Mouse (Mus musculus) MEL (cell line): ENCODE results near the gene Hoxa3. TPM values are rescaled to one million over a fixed set of nuclear protein-coding genes. Genes with fewer than 3 reads are reported as not detected.

Source experiments
- DNase-seq: peaks from one replicate; pipeline ENCODE4 v3.0.0; 2011; ENCODE audit warnings: low read depth, low spot score
- H3K27ac ChIP-seq: 2 replicates; pipeline ENCODE4 v1.5.1; 2012; ENCODE audit warnings: low read depth, mild to moderate bottlenecking, control low read depth, low read length, moderate library complexity; ENCODE audit not compliant: control insufficient read depth
- H3K27me3 ChIP-seq, 2 experiments: fragments of 150-350 bp in 1 of 2; sonication (generic) in 1 of 2; 2 replicates each; pipeline ENCODE4 v1.6.1; 2012; ENCODE audit warnings: low read length in 2 of 2, mild to moderate bottlenecking in 2 of 2, improper control_type of control experiment in 1 of 2, moderate library complexity in 1 of 2; ENCODE audit not compliant: insufficient read depth in 2 of 2, control insufficient read depth in 1 of 2
- H3K36me3 ChIP-seq, 2 experiments: 2 replicates each; pipeline ENCODE4 v1.6.1; 2012 to 2014; ENCODE audit warnings: low read length in 2 of 2, improper control_type of control experiment in 1 of 2, inconsistent platforms in 1 of 2, mild to moderate bottlenecking in 1 of 2; ENCODE audit not compliant: insufficient read depth in 2 of 2, control insufficient read depth in 1 of 2
- H3K4me1 ChIP-seq, 2 experiments: fragments of 150-350 bp in 1 of 2; sonication (generic) in 1 of 2; 2 replicates each; pipeline ENCODE4 v1.6.1; 2012; ENCODE audit warnings: low read length in 2 of 2, improper control_type of control experiment in 1 of 2, mild to moderate bottlenecking in 1 of 2; ENCODE audit not compliant: insufficient read depth in 2 of 2, control insufficient read depth in 1 of 2
- H3K4me3 ChIP-seq, 2 experiments: fragments of 150-350 bp in 1 of 2; sonication (generic) in 1 of 2; 2 replicates each; pipeline ENCODE4 v1.5.1; 2012; ENCODE audit warnings: low read depth in 2 of 2, low read length in 2 of 2, mild to moderate bottlenecking in 2 of 2, moderate library complexity in 2 of 2, control low read depth in 1 of 2, improper control_type of control experiment in 1 of 2; ENCODE audit not compliant: control insufficient read depth in 1 of 2, insufficient read depth in 1 of 2
- H3K79me2 ChIP-seq: 2 replicates; pipeline ENCODE4 v1.6.1; 2012; ENCODE audit warnings: mild to moderate bottlenecking, low read length, moderate library complexity; ENCODE audit not compliant: control insufficient read depth, poor library complexity, insufficient read depth
- H3K9ac ChIP-seq: 2 replicates; pipeline ENCODE4 v1.6.1; 2012; ENCODE audit warnings: low read depth, mild to moderate bottlenecking, control low read depth, low read length, moderate library complexity; ENCODE audit not compliant: control insufficient read depth, poor library complexity, severe bottlenecking
- H3K9me3 ChIP-seq: fragments of 150-350 bp; sonication (generic); replicated peaks from 2 replicates; pipeline ENCODE4 v1.6.1; 2012; ENCODE audit warnings: mild to moderate bottlenecking, low read length, improper control_type of control experiment, moderate library complexity; ENCODE audit not compliant: insufficient read depth
- CHD2 ChIP-seq: IDR thresholded peaks from 2 replicates; pipeline ENCODE4 v1.6.1; 2011; ENCODE audit warnings: low read length, improper control_type of control experiment
- CTCF ChIP-seq, 3 experiments: IDR thresholded peaks in 2 of 3; conservative IDR thresholded peaks in 1 of 3; 2 replicates each; pipeline ENCODE4 v1.5.1; 2011 to 2012; ENCODE audit warnings: low read length in 3 of 3, low read depth in 2 of 3, mild to moderate bottlenecking in 2 of 3, improper control_type of control experiment in 1 of 3, inconsistent platforms in 1 of 3, mixed read lengths in 1 of 3, moderate library complexity in 1 of 3; ENCODE audit not compliant: control insufficient read depth in 1 of 3, insufficient read depth in 1 of 3, poor library complexity in 1 of 3, severe bottlenecking in 1 of 3
- E2F4 ChIP-seq: IDR thresholded peaks from 2 replicates; pipeline ENCODE4 v1.6.1; 2011; ENCODE audit warnings: low read depth, low read length, improper control_type of control experiment, borderline replicate concordance
- ELF1 ChIP-seq: IDR thresholded peaks from 2 replicates; pipeline ENCODE4 v1.6.1; 2014; ENCODE audit warnings: low read depth, mild to moderate bottlenecking, inconsistent platforms, low read length, improper control_type of control experiment, moderate library complexity
- GABPA ChIP-seq: IDR thresholded peaks from 2 replicates; pipeline ENCODE4 v1.6.1; 2012; ENCODE audit warnings: low read depth, mild to moderate bottlenecking, inconsistent platforms, low read length, improper control_type of control experiment, moderate library complexity
- GATA1 ChIP-seq: IDR thresholded peaks from 2 replicates; pipeline ENCODE4 v1.6.1; 2011; ENCODE audit warnings: low read depth, low read length, improper control_type of control experiment
- HCFC1 ChIP-seq: IDR thresholded peaks from 2 replicates; pipeline ENCODE4 v1.6.1; 2012; ENCODE audit warnings: low read depth, mild to moderate bottlenecking, inconsistent platforms, low read length, improper control_type of control experiment, moderate library complexity
- JUND ChIP-seq: IDR thresholded peaks from 2 replicates; pipeline ENCODE4 v1.6.1; 2011; ENCODE audit warnings: low read depth, mild to moderate bottlenecking, improper control_type of control experiment, low read length
- KAT2A ChIP-seq: conservative IDR thresholded peaks from 2 replicates; pipeline ENCODE4 v1.6.1; 2012; ENCODE audit warnings: low read depth, low read length, improper control_type of control experiment, inconsistent platforms
- MAFK ChIP-seq: IDR thresholded peaks from 2 replicates; pipeline ENCODE4 v1.6.1; 2011; ENCODE audit warnings: low read depth, mild to moderate bottlenecking, low read length, improper control_type of control experiment, borderline replicate concordance
- MYB ChIP-seq: IDR thresholded peaks from 2 replicates; pipeline ENCODE4 v1.6.1; 2011; ENCODE audit warnings: mild to moderate bottlenecking, low read depth, low read length, improper control_type of control experiment
- MYC ChIP-seq: IDR thresholded peaks from 2 replicates; pipeline ENCODE4 v1.6.1; 2011; ENCODE audit warnings: low read depth, mild to moderate bottlenecking, low read length, improper control_type of control experiment, moderate library complexity
- NELFE ChIP-seq: IDR thresholded peaks from 2 replicates; pipeline ENCODE4 v1.6.1; 2011; ENCODE audit warnings: low read depth, low read length, improper control_type of control experiment
- POLR2A ChIP-seq, 2 experiments: IDR thresholded peaks; 2 replicates each; pipeline ENCODE4 v1.6.1; 2011 to 2012; ENCODE audit warnings: low read length in 2 of 2, mild to moderate bottlenecking in 2 of 2, control low read depth in 1 of 2, improper control_type of control experiment in 1 of 2, low read depth in 1 of 2, moderate library complexity in 1 of 2; ENCODE audit not compliant: control insufficient read depth in 1 of 2, insufficient read depth in 1 of 2, poor library complexity in 1 of 2
- POLR2AphosphoS2 ChIP-seq: IDR thresholded peaks from 2 replicates; pipeline ENCODE4 v1.6.1; 2011; ENCODE audit warnings: low read length, improper control_type of control experiment
- POLR2AphosphoS5 ChIP-seq: IDR thresholded peaks from 2 replicates; pipeline ENCODE4 v1.6.1; 2012; ENCODE audit warnings: low read depth, borderline replicate concordance, mild to moderate bottlenecking, inconsistent platforms, low read length, moderate library complexity, mixed read lengths
- RAD21 ChIP-seq: IDR thresholded peaks from 2 replicates; pipeline ENCODE4 v1.6.1; 2011; ENCODE audit warnings: mild to moderate bottlenecking, low read depth, low read length, improper control_type of control experiment
- RCOR1 ChIP-seq: IDR thresholded peaks from 2 replicates; pipeline ENCODE4 v1.6.1; 2012; ENCODE audit warnings: low read depth, mild to moderate bottlenecking, inconsistent platforms, low read length, improper control_type of control experiment
- TBP ChIP-seq: IDR thresholded peaks from 2 replicates; pipeline ENCODE4 v1.8.0; 2011; ENCODE audit warnings: low read depth, low read length, improper control_type of control experiment
- TCF12 ChIP-seq: IDR thresholded peaks from 2 replicates; pipeline ENCODE4 v1.6.1; 2014; ENCODE audit warnings: low read depth, mild to moderate bottlenecking, inconsistent platforms, low read length, improper control_type of control experiment, moderate library complexity
- UBTF ChIP-seq: IDR thresholded peaks from 2 replicates; pipeline ENCODE4 v1.6.1; 2012; ENCODE audit warnings: low read depth, mild to moderate bottlenecking, inconsistent platforms, low read length, improper control_type of control experiment, moderate library complexity, borderline replicate concordance; ENCODE audit not compliant: insufficient read depth
- ZC3H11A ChIP-seq: IDR thresholded peaks from 2 replicates; pipeline ENCODE4 v1.6.1; 2012; ENCODE audit warnings: low read depth, mild to moderate bottlenecking, inconsistent platforms, low read length, improper control_type of control experiment
- ZKSCAN1 ChIP-seq: IDR thresholded peaks from 2 replicates; pipeline ENCODE4 v1.6.1; 2012; ENCODE audit warnings: low read depth, mild to moderate bottlenecking, inconsistent platforms, low read length, improper control_type of control experiment, moderate library complexity
- ZMIZ1 ChIP-seq: IDR thresholded peaks from 2 replicates; pipeline ENCODE4 v1.6.1; 2012; ENCODE audit warnings: low read depth, mild to moderate bottlenecking, inconsistent platforms, low read length, improper control_type of control experiment, moderate library complexity
- polyA plus RNA-seq, 2 experiments: library from polyadenylated mRNA; stranded (reverse) in 1 of 2; unstranded in 1 of 2; fragments of >175 nt in 1 of 2; fragments of >200 nt in 1 of 2; gene quantifications; 2 replicates each; pipeline versions ENCODE4 v1.2.1 to v1.2.4; 2012; ENCODE audit warnings: low replicate concordance in 2 of 2, low read depth in 1 of 2; ENCODE audit not compliant: insufficient read length in 2 of 2, insufficient read depth in 1 of 2, missing spikeins in 1 of 2
- total RNA-seq: library from RNA; depleted of rRNA; stranded (reverse); fragments of 300-350 nt; gene quantifications from 2 replicates; pipeline ENCODE4 v1.2.3, GENCODE M21; 2012

Hoxa3 gene
- total and polyA plus RNA-seq, 3 experiments: not detected

GRCm38 (mm10) chr6:52165441-52166370 is 47.4 kb downstream of the Hoxa3 start:
- no peak overlapping the region for H3K4me3 ChIP-seq
- no peak for TF ChIP-seq GATA1
- no peak for TF ChIP-seq KAT2A
- TF ChIP-seq POLR2AphosphoS5: no peak
- no peak for TF ChIP-seq MAFK
- no peak for TF ChIP-seq JUND
- TF ChIP-seq E2F4: no peak
- no peak for TF ChIP-seq TBP
- no peak for TF ChIP-seq MYB
- no peak for TF ChIP-seq ZMIZ1
- no peak for TF ChIP-seq GABPA
- TF ChIP-seq ELF1: no peak
- TF ChIP-seq NELFE: no peak
- TF ChIP-seq CHD2: no peak
- no peak for TF ChIP-seq POLR2AphosphoS2
- TF ChIP-seq UBTF: no peak
- TF ChIP-seq, all 39 proteins: peak for 0
- no peak for DNase-seq
- Histone ChIP-seq H3K79me2 (no peaks in the 10 kb centered on the region), H3K27me3 (no peaks in the 10 kb centered on the region), H3K9me3 (no peaks in the 10 kb centered on the region), H3K36me3 (no peaks in the 10 kb centered on the region), H3K9ac (no peak overlapping the region), H3K27ac (no peak overlapping the region), H3K4me1 (no peaks in the 10 kb centered on the region)

- no peaks in the 10 kb centered on the region for H3K79me2 ChIP-seq
- no peak for DNase-seq
- H3K4me1 ChIP-seq: no peaks in the 10 kb centered on the region
- no peak within 1 kb of the TSS for H3K9ac ChIP-seq
- no peaks in the 10 kb centered on the region for H3K36me3 ChIP-seq
- H3K4me3 ChIP-seq: no peak within 1 kb of the TSS
- H3K9me3 ChIP-seq: no peaks in the 10 kb centered on the region
- no peak for TF ChIP-seq ZC3H11A
- TF ChIP-seq MYC: no peak
- no peak for TF ChIP-seq POLR2A (IDR thresholded peaks at IDR 0.05; ENCODE audit: control insufficient read depth in 1 of 2, insufficient read depth in 1 of 2, low read depth in 1 of 2, low read length in 2 of 2, poor library complexity in 1 of 2)
- no peak for TF ChIP-seq ZKSCAN1
- no peak for TF ChIP-seq GABPA
- no peak for TF ChIP-seq RCOR1
- no peak for TF ChIP-seq CTCF (IDR thresholded peaks at IDR 0.05 in 2 of 3, conservative IDR thresholded peaks at IDR 0.05 in 1 of 3; ENCODE audit: control insufficient read depth in 1 of 3, insufficient read depth in 1 of 3, low read depth in 2 of 3, low read length in 3 of 3, poor library complexity in 1 of 3, severe bottlenecking in 1 of 3)
- no peak for TF ChIP-seq MAFK
- TF ChIP-seq RAD21: no peak
- TF ChIP-seq TCF12: no peak
- TF ChIP-seq HCFC1: no peak
- H3K27me3 ChIP-seq: no peaks in the 10 kb centered on the region
- H3K27ac ChIP-seq: no peak within 1 kb of the TSS
Measured at GRCm38 (mm10) chr6:52164626-52165440, 48.3 kb downstream of the Hoxa3 start, which contains the start of gene Hoxa2. Hoxa2 (minus strand) TSS chr6:52164831.
